Mouse (Mus musculus) lung, adult 2 months (tissue): ENCODE data around the gene Tulp3.

Experiments
- CTCF ChIP-seq: fragments of 200-500 bp; IDR thresholded peaks from 2 replicates; pipeline ENCODE4 v1.5.1; 2011; ENCODE audit warnings: mild to moderate bottlenecking, low read length, control low read depth; ENCODE audit not compliant: insufficient read depth
- POLR2A ChIP-seq: fragments of 200-500 bp; IDR thresholded peaks from 2 replicates; pipeline ENCODE4 v1.6.1; 2011; ENCODE audit warnings: low read depth, mild to moderate bottlenecking, control low read depth, low read length, borderline replicate concordance; ENCODE audit errors: extremely low read depth

GRCm38 (mm10) chr6:128334397-128335124 lies 21.1 kb downstream of the Tulp3 start:
- no peak for TF ChIP-seq POLR2A
- TF ChIP-seq CTCF: peak; percentile 52
